Mouse (Mus musculus) bone marrow, adult 2 months (tissue): ENCODE results near the gene Ccnk.

ENCODE experiments used
- CTCF ChIP-seq: fragments of 200-500 bp; IDR thresholded peaks from 2 replicates; pipeline ENCODE4 v1.5.1; 2011; ENCODE audit warnings: low read length, control low read depth; ENCODE audit not compliant: control insufficient read depth, insufficient read depth
- POLR2A ChIP-seq: fragments of 200-500 bp; IDR thresholded peaks from 2 replicates; pipeline ENCODE4 v1.6.1; 2011; ENCODE audit warnings: low read depth, mild to moderate bottlenecking, control low read depth, low read length, borderline replicate concordance; ENCODE audit not compliant: control insufficient read depth

DNA sequence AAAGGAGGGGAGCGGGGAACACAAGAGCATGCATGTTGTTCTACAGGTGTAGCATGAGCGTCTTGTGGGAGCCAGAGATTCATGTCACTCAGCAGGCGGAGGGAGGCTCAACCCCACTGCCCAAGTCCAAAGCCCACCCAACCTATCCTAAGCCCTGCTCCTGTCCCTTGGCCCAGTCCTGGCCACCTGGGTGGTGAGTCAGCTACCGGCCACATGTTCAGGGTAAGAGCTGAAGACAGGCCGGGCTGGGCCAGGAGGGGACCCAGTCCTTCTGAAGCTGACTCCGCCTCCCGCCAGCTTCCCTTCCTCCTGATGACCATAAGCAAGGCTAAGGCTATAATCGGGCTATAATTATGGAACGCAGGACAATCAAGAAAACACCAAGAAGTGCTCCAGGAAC lies 28.8 kb downstream of the Ccnk start:
- no peak for TF ChIP-seq POLR2A
- no peak for TF ChIP-seq CTCF
